ENCODE assay signal across 8 mouse cellular contexts in the genomic region with DNA sequence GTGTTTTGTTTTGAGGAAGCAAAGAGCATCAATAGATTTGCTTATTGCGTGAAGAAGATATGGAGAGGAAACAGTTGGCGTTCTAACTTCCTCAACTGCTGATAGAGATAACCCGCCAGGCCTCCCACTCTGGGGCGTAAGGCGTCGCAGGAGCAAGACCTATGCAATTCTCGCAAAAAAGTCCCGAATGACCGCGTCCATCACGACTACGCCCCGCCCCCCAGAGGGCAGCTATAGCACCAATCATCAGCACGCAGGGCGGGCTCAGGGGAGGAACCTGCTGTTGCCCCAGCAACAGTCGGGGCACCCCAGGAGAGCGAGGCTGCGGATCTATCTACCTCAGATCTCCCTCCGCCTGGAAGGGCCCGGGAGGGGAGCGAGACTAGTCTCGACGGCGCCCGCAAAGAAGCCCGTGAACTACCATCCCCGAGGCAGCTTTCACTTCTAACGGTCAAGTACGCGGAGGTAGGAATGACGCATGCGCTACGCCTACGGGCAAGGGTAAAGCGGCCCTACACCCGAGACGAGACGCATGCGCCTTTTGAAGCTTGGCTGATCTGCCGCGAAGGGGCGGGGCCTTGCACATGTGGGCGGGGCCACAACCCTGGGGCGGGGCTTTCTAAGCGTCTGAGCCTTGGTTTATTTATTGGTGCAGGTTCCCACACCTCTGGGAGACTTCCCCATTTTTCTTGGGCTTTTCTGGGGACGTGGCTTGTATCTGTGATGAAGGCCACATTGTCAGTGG. TPM values are rescaled to one million over a fixed set of nuclear protein-coding genes. Genes with fewer than 3 reads are reported as not detected.
A peak's percentile ranks its signal among the peaks of the same experiment; 100 is the strongest.
DNase-seq lines count a peak whose midpoint lies in the region; ATAC-seq lines count a peak whose summit lies in the region.

A gene (plus strand): TSS at position 267 of the 745 bp plus-strand sequence.

- peak; percentile 83 for ATAC-seq in inflammation-experienced regulatory T-cells, adult 6 months
- ATAC-seq in megakaryocyte-erythroid progenitor cell, adult 5-6 weeks (replicated peaks; ENCODE audit: low FRiP score, low TSS enrichment, poor library complexity, severe bottlenecking) = peak; percentile 86

- intact Hi-C loops in gastrocnemius, postnatal 14 days (cut with DNase I; ENCODE audit: low total_unique reads) = no loop called here
- intact Hi-C loops in left cerebral cortex, postnatal 10 days (cut with DNase I) = no loop called here

- DNase-seq in adipocyte (ENCODE audit: low spot score) = peak; percentile 94
- DNase-seq in embryo, embryonic 10 days (ENCODE audit: low spot score) = peak; percentile 97
- DNase-seq in gastrocnemius, postnatal 14 days = peak; percentile 94
- peak; percentile 89 to 97 for DNase-seq in left cerebral cortex, postnatal 10 days (ENCODE audit: extremely low spot score in 1 of 2, low spot score in 2 of 2)
- DNase-seq in right cerebral cortex, postnatal 25 days = peak; percentile 92
- peak; percentile 93 to 95 for DNase-seq in urinary bladder, postnatal 4 days (ENCODE audit: low spot score in 2 of 2)

RNA-seq across cellular contexts. Expression of the gene that starts here (rescaled TPM):
- total RNA-seq in gastrocnemius, postnatal 14 days (2021) = 10 to 100 TPM in 1 of 2 experiments, 1 to 10 TPM in 1; 9.7 to 11.3 TPM
- polyA plus RNA-seq in inflammation-experienced regulatory T-cells, adult 6 months (2017; shearing (Covaris generic)) = 10 to 100 TPM; 55.9 to 76.1 (median 57.2) TPM
- total RNA-seq in left cerebral cortex, postnatal 10 days (2021) = 10 to 100 TPM; 34.5 to 36.3 TPM
- 34.6 and 35.2 TPM in 2 replicates for total RNA-seq in megakaryocyte-erythroid progenitor cell, adult 5-6 weeks (2014; fragmentation: Nextera tagmentation)
- total RNA-seq in megakaryocyte-erythroid progenitor cell, adult 5-6 weeks (2017) = 42.8 and 45.5 TPM in 2 replicates

Comparison
In these comparisons a context has a peak if more than half of its experiments do, and no peak if none do; other contexts are left out.
1. Peak in every context shown above with its lines: DNase-seq and ATAC-seq.